Comparison of ENCODE assay signal across 16 mouse cellular contexts in the genomic region with DNA sequence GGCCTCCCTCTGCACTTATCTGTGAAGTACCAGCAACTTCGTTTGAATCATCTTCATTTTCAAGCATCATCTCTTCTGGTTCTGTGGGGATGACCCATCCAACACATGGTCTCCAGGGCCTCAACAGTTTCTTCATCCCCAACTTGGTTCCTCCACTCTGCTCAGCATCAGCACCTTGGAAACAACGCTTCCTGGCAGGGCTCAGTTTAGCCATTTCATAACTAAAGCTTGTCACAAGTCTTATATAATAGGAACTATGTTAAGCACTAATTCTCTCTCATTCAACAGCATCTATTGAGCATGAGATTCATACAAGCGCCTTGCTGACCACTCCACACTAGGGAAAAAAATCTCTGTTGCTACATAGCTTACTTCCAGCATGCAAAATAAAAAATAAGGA. TPM values are rescaled to one million over a fixed set of nuclear protein-coding genes. Genes with fewer than 3 reads are reported as not detected.
"Had no signal": no experiment of that assay in that cellular context is flagged by ENCODE, and none has a peak within 500 bp of the region (broad histone marks: within the 10 kb centered on the region; RNA-seq: fewer than 3 reads in every experiment).

No protein-coding gene starts in this region.

- H3K27ac ChIP-seq: midbrain, embryonic 10.5 days; midbrain, embryonic 12.5 days; midbrain, embryonic 15.5 days; neural tube, embryonic 12.5 days; stomach, embryonic 15.5 days; stomach, postnatal 0 days had no signal

- DNase-seq: lung, adult 18-20 months; lung, embryonic 14.5 days; lung, postnatal 10 days; lung, postnatal 4 days; thymus, adult 18-20 months; thymus, postnatal 14 days; thymus, postnatal 36 days had no signal

- H3K4me3 ChIP-seq: midbrain, embryonic 10.5 days; midbrain, embryonic 12.5 days; midbrain, embryonic 15.5 days; neural tube, embryonic 12.5 days; stomach, embryonic 15.5 days had no signal

- ATAC-seq: midbrain, embryonic 15.5 days had no signal

RNA-seq across cellular contexts. Expression of gene Tctex1d1, which starts 38.1 kb away (rescaled TPM):
- total RNA-seq: megakaryocyte-erythroid progenitor cell, adult 5-6 weeks; monocyte, adult 5-6 weeks; neutrophil, adult 5-6 weeks had no signal
